11 mouse cellular contexts compared by ENCODE assay signal in genomic region chr10:97078022-97078473, GRCm38 (mm10).
DNase-seq lines count a peak whose midpoint lies in the region; ATAC-seq lines count a peak whose summit lies in the region.
"Had no signal": no experiment of that assay in that cellular context is flagged by ENCODE, and none has a peak within 500 bp of the region (broad histone marks: within the 10 kb centered on the region; RNA-seq: fewer than 3 reads in every experiment).

No protein-coding gene starts in this region.

- H3K27me3 ChIP-seq in embryonic facial prominence, embryonic 12.5 days, result no peaks in the 10 kb centered on the region
- H3K27me3 ChIP-seq in limb, embryonic 12.5 days, result no peaks in the 10 kb centered on the region
- H3K27me3 ChIP-seq in hindbrain, embryonic 10.5 days (ENCODE audit: insufficient read depth, poor library complexity, severe bottlenecking), result no peaks in the 10 kb centered on the region
- no peaks in the 10 kb centered on the region for H3K27me3 ChIP-seq in midbrain, embryonic 13.5 days
- H3K27me3 ChIP-seq: liver, embryonic 12.5 days had no signal

- 61% methylated on average over 5 of the region's 5 CpGs for WGBS in embryonic facial prominence, embryonic 12.5 days
- WGBS in limb, embryonic 12.5 days, result 56% methylated on average over 5 of the region's 5 CpGs
- 81% methylated on average over 5 of the region's 5 CpGs for WGBS in hindbrain, embryonic 10.5 days
- 66% methylated on average over 5 of the region's 5 CpGs for WGBS in midbrain, embryonic 13.5 days

- H3K4me3 ChIP-seq in embryonic facial prominence, embryonic 12.5 days, result no peak overlapping the region
- no peak overlapping the region for H3K4me3 ChIP-seq in limb, embryonic 12.5 days (replicated peaks)
- H3K4me3 ChIP-seq in hindbrain, embryonic 10.5 days, result no peak overlapping the region
- H3K4me3 ChIP-seq in midbrain, embryonic 13.5 days (replicated peaks), result no peak overlapping the region
- H3K4me3 ChIP-seq: liver, embryonic 12.5 days had no signal

- no peak for ATAC-seq in embryonic facial prominence, embryonic 12.5 days (ENCODE audit: insufficient number of reproducible peaks, insufficient read depth, low FRiP score, low TSS enrichment)
- ATAC-seq in limb, embryonic 12.5 days (ENCODE audit: insufficient number of reproducible peaks, insufficient read depth, low FRiP score, low TSS enrichment, low read depth), result no peak
- ATAC-seq in midbrain, embryonic 13.5 days, result no peak
- ATAC-seq: liver, embryonic 12.5 days had no signal

- no peaks in the 10 kb centered on the region for H3K9me3 ChIP-seq in embryonic facial prominence, embryonic 12.5 days
- no peaks in the 10 kb centered on the region for H3K9me3 ChIP-seq in limb, embryonic 12.5 days
- no peaks in the 10 kb centered on the region for H3K9me3 ChIP-seq in hindbrain, embryonic 10.5 days
- H3K9me3 ChIP-seq in midbrain, embryonic 13.5 days, result no peaks in the 10 kb centered on the region
- H3K9me3 ChIP-seq: liver, embryonic 12.5 days had no signal

- H3K4me2 ChIP-seq in embryonic facial prominence, embryonic 12.5 days (replicated peaks), result no peak overlapping the region
- no peak overlapping the region for H3K4me2 ChIP-seq in limb, embryonic 12.5 days
- no peak overlapping the region for H3K4me2 ChIP-seq in midbrain, embryonic 13.5 days (replicated peaks)
- H3K4me2 ChIP-seq: liver, embryonic 12.5 days had no signal

- H3K9ac ChIP-seq in embryonic facial prominence, embryonic 12.5 days, result no peak overlapping the region
- no peak overlapping the region for H3K9ac ChIP-seq in limb, embryonic 12.5 days (replicated peaks)
- H3K9ac ChIP-seq in midbrain, embryonic 13.5 days (replicated peaks), result no peak overlapping the region
- H3K9ac ChIP-seq: liver, embryonic 12.5 days had no signal

- 0 out of 2 replicates have a peak overlapping the region, but pooled peaks have one; percentile 2 for H3K27ac ChIP-seq in embryonic facial prominence, embryonic 12.5 days
- H3K27ac ChIP-seq in limb, embryonic 12.5 days, result peak overlapping the region; percentile 35; the same call in 1 of the 2 replicates
- no peak overlapping the region for H3K27ac ChIP-seq in hindbrain, embryonic 10.5 days
- H3K27ac ChIP-seq in midbrain, embryonic 13.5 days, result no peak overlapping the region
- H3K27ac ChIP-seq: liver, embryonic 12.5 days had no signal

- no peaks in the 10 kb centered on the region for H3K4me1 ChIP-seq in embryonic facial prominence, embryonic 12.5 days
- H3K4me1 ChIP-seq in limb, embryonic 12.5 days (replicated peaks), result peaks cover 10% of the 10 kb centered on the region
- H3K4me1 ChIP-seq in hindbrain, embryonic 10.5 days (replicated peaks), result no peaks in the 10 kb centered on the region
- no peaks in the 10 kb centered on the region for H3K4me1 ChIP-seq in midbrain, embryonic 13.5 days (replicated peaks)
- H3K4me1 ChIP-seq: liver, embryonic 12.5 days had no signal

- peak; percentile 41 to 56 for DNase-seq in cerebellum, postnatal 10 days
- DNase-seq in cerebellum, adult 9-11 months, result no peak
- peak; percentile 25 for DNase-seq in layer of hippocampus, adult 9-10 months (ENCODE audit: low spot score)
- DNase-seq in hindbrain, embryonic 10.5 days (ENCODE audit: low spot score), result no peak
- DNase-seq in thymus, postnatal 10 days (ENCODE audit: low spot score in 2 of 2), result no peak
- DNase-seq: adrenal gland, postnatal 14 days; cerebellum, adult 9-10 months had no signal

- no peaks in the 10 kb centered on the region for H3K36me3 ChIP-seq in embryonic facial prominence, embryonic 12.5 days
- no peaks in the 10 kb centered on the region for H3K36me3 ChIP-seq in limb, embryonic 12.5 days
- no peaks in the 10 kb centered on the region for H3K36me3 ChIP-seq in hindbrain, embryonic 10.5 days
- H3K36me3 ChIP-seq in midbrain, embryonic 13.5 days, result no peaks in the 10 kb centered on the region
- H3K36me3 ChIP-seq: liver, embryonic 12.5 days had no signal

Comparison
In these comparisons a context has a peak if more than half of its experiments do, and no peak if none do; other contexts are left out.
1. DNase-seq: peak in cerebellum, postnatal 10 days (2 of 2) and layer of hippocampus, adult 9-10 months (single experiment); none in cerebellum, adult 9-11 months (single experiment), hindbrain, embryonic 10.5 days (single experiment) and thymus, postnatal 10 days (0 of 2).
2. H3K27ac ChIP-seq: peak in embryonic facial prominence, embryonic 12.5 days (single experiment) and limb, embryonic 12.5 days (single experiment); none in hindbrain, embryonic 10.5 days (single experiment) and midbrain, embryonic 13.5 days (single experiment).